Mouse (Mus musculus) heart, postnatal 0 days (tissue): Measurements from ENCODE around the gene Fsd1. TPM values are rescaled to one million over a fixed set of nuclear protein-coding genes. Genes with fewer than 3 reads are reported as not detected.

Experiments used
- ATAC-seq: fragments of 200-750 bp; cut with Nextera tagmentation; 2 replicates; pipeline ENCODE4 v1.8.0; 2017; ENCODE audit warnings: low read depth, moderate number of reproducible peaks, moderate library complexity; ENCODE audit not compliant: insufficient read depth
- DNase-seq: peaks from one replicate; pipeline ENCODE4 v3.0.0-alpha.2; 2016; ENCODE audit warnings: low spot score
- H3K27ac ChIP-seq: fragments of 300-500 bp; sonication (generic); 2 replicates; pipeline ENCODE4 v1.5.1; 2014; ENCODE audit warnings: low read depth, mild to moderate bottlenecking
- H3K27me3 ChIP-seq: fragments of 300-500 bp; sonication (generic); 2 replicates; pipeline ENCODE4 v1.6.1; 2014; ENCODE audit warnings: low read length, mixed read lengths; ENCODE audit not compliant: control insufficient read depth, insufficient read depth
- H3K36me3 ChIP-seq: fragments of 300-500 bp; sonication (generic); replicated peaks from 2 replicates; pipeline ENCODE4 v1.6.1; 2014; ENCODE audit warnings: low read length, mixed read lengths; ENCODE audit not compliant: control insufficient read depth, insufficient read depth
- H3K4me1 ChIP-seq: fragments of 300-500 bp; sonication (generic); 2 replicates; pipeline ENCODE4 v1.6.1; 2014; ENCODE audit warnings: antibody characterized with exemption; ENCODE audit not compliant: control insufficient read depth, insufficient read depth
- H3K4me2 ChIP-seq: fragments of 300-500 bp; sonication (generic); 2 replicates; pipeline ENCODE4 v1.6.1; 2014; ENCODE audit warnings: low read depth, mild to moderate bottlenecking, low read length, moderate library complexity
- H3K4me3 ChIP-seq: fragments of 300-500 bp; sonication (generic); 2 replicates; pipeline ENCODE4 v1.5.1; 2014; ENCODE audit warnings: low read depth, low read length
- H3K9ac ChIP-seq: fragments of 300-500 bp; sonication (generic); replicated peaks from 2 replicates; pipeline ENCODE4 v1.6.1; 2014; ENCODE audit warnings: low read depth, low read length, mixed read lengths
- H3K9me3 ChIP-seq: fragments of 300-500 bp; sonication (generic); replicated peaks from 2 replicates; pipeline ENCODE4 v1.6.1; 2016; ENCODE audit warnings: low read length; ENCODE audit not compliant: control insufficient read depth
- CTCF ChIP-seq: IDR thresholded peaks from 2 replicates; pipeline ENCODE4 v1.5.1; 2016; ENCODE audit warnings: antibody characterized with exemption, control low read depth, low read depth
- EP300 ChIP-seq: IDR thresholded peaks from 2 replicates; pipeline ENCODE4 v1.6.1; 2016; ENCODE audit warnings: antibody characterized with exemption, low read depth
- WGBS: fragments of 180-500 bp; shearing (Covaris S2); extraction: QIAGEN DNeasy Blood & Tissue Kit; methylation state at CpG from one replicate; pipeline ENCODE4 v1.1.7; 2014; 5-methylcytosine and 5-hydroxymethylcytosine counted together
- polyA plus RNA-seq: library from polyadenylated mRNA; unstranded; fragments of >200 nt; fragmentation: Nextera tagmentation; extraction: Ambion mirVana; gene quantifications from 2 replicates; pipeline ENCODE4 v1.2.1, GENCODE M21; 2015
- total RNA-seq: library from RNA; depleted of rRNA; stranded (reverse); fragments of >200 nt; gene quantifications from 2 replicates; pipeline ENCODE4 v1.2.3, GENCODE M21; 2014; ENCODE audit warnings: low replicate concordance

The Fsd1 gene
- total and polyA plus RNA-seq, 2 experiments from 2014 or later, result 0.26 TPM; not detected in 1

- WGBS, result 67% methylated on average over 14 of the region's 14 CpGs
- ATAC-seq, result no peak
- H3K27ac ChIP-seq, result no peak overlapping the region
- H3K9ac ChIP-seq, result no peak overlapping the region
- peaks cover 4% of the 10 kb centered on the region; the same call in 1 of the 2 replicates for H3K4me1 ChIP-seq
- no peaks in the 10 kb centered on the region for H3K27me3 ChIP-seq
- no peak for DNase-seq
- TF ChIP-seq CTCF (no peak), EP300 (no peak)
- H3K36me3 ChIP-seq, result peaks cover 61% of the 10 kb centered on the region
- no peak overlapping the region for H3K4me3 ChIP-seq
- H3K4me2 ChIP-seq, result no peak overlapping the region
- no peaks in the 10 kb centered on the region for H3K9me3 ChIP-seq
Observed at GRCm38 (mm10) chr17:55963171-55963570, 23.1 kb upstream of the Fsd1 start.

- TF ChIP-seq CTCF, result no peak
- DNase-seq, result no peak
- Histone ChIP-seq H3K4me2 (no peak overlapping the region), H3K36me3 (peaks cover 61% of the 10 kb centered on the region), H3K9ac (no peak overlapping the region), H3K4me3 (no peak overlapping the region), H3K27ac (no peak overlapping the region), H3K27me3 (no peaks in the 10 kb centered on the region), H3K4me1 (no peaks in the 10 kb centered on the region), H3K9me3 (no peaks in the 10 kb centered on the region)
- WGBS, result 98% methylated on average over 10 of the region's 10 CpGs
- ATAC-seq, result no peak
Observed at GRCm38 (mm10) chr17:55964496-55964895, 21.8 kb upstream of the Fsd1 start.

- ATAC-seq (no peak), DNase-seq (no peak)
- Histone ChIP-seq H3K4me2 (no peak overlapping the region), H3K36me3 (peaks cover 61% of the 10 kb centered on the region), H3K9ac (no peak overlapping the region), H3K9me3 (no peaks in the 10 kb centered on the region), H3K4me3 (no peak overlapping the region), H3K27ac (no peak overlapping the region), H3K4me1 (no peaks in the 10 kb centered on the region), H3K27me3 (no peaks in the 10 kb centered on the region)
- 86% methylated on average over 9 of the region's 9 CpGs for WGBS
- TF ChIP-seq EP300 (no peak), CTCF (no peak)
Observed at GRCm38 (mm10) chr17:55964996-55965395, 21.3 kb upstream of the Fsd1 start.

- DNase-seq (no peak), ATAC-seq (no peak)
- peaks cover 45% of the 10 kb centered on the region for H3K36me3 ChIP-seq
- no peak for TF ChIP-seq EP300
- no peak for TF ChIP-seq CTCF
- 94% methylated on average over 4 of the region's 4 CpGs for WGBS
- no peak overlapping the region for H3K4me3 ChIP-seq
- peaks cover 15% of the 10 kb centered on the region for H3K27me3 ChIP-seq
- no peaks in the 10 kb centered on the region for H3K9me3 ChIP-seq
- H3K4me1 ChIP-seq, result peaks cover 11% of the 10 kb centered on the region; the same call in 1 of the 2 replicates
- no peak overlapping the region for H3K27ac ChIP-seq
- H3K4me2 ChIP-seq, result no peak overlapping the region
- H3K9ac ChIP-seq, result no peak overlapping the region
Observed at GRCm38 (mm10) chr17:55967186-55967585, 19.1 kb upstream of the Fsd1 start.

- no peak overlapping the region for H3K27ac ChIP-seq
- peaks cover 42% of the 10 kb centered on the region for H3K36me3 ChIP-seq
- TF ChIP-seq EP300 (no peak), CTCF (no peak)
- H3K4me2 ChIP-seq, result no peak overlapping the region
- no peak overlapping the region for H3K4me3 ChIP-seq
- H3K4me1 ChIP-seq, result peaks cover 11% of the 10 kb centered on the region; the same call in 1 of the 2 replicates
- H3K27me3 ChIP-seq, result peaks cover 15% of the 10 kb centered on the region
- 33% methylated on average over 7 of the region's 7 CpGs for WGBS
- no peak overlapping the region; the same call in 1 of the 2 replicates for H3K9ac ChIP-seq
- peak; percentile 24; the same call in 1 of the 2 replicates for ATAC-seq
- no peaks in the 10 kb centered on the region for H3K9me3 ChIP-seq
- DNase-seq, result no peak
Observed at GRCm38 (mm10) chr17:55968210-55968609, 18.1 kb upstream of the Fsd1 start.

GRCm38 (mm10) chr17:55969560-55969959 lies 16.7 kb upstream of the Fsd1 start:
- Histone ChIP-seq H3K27me3 (peaks cover 15% of the 10 kb centered on the region), H3K4me3 (no peak overlapping the region), H3K4me1 (peaks cover 11% of the 10 kb centered on the region; the same call in 1 of the 2 replicates), H3K9ac (no peak overlapping the region), H3K27ac (no peak overlapping the region), H3K36me3 (peaks cover 32% of the 10 kb centered on the region), H3K9me3 (no peaks in the 10 kb centered on the region), H3K4me2 (no peak overlapping the region)
- ATAC-seq (no peak), DNase-seq (no peak)
- WGBS, result 33% methylated on average over 14 of the region's 14 CpGs
- TF ChIP-seq EP300, result no peak
- TF ChIP-seq CTCF, result no peak
